Mouse (Mus musculus): ENCODE measurements around the gene Chn2. TPM values are rescaled to one million over a fixed set of nuclear protein-coding genes. Genes with fewer than 3 reads are reported as not detected.

Gene Chn2
- polyA plus RNA-seq, 1 experiment from 2014 or later, result 6.2 TPM

GRCm38 (mm10) chr6:54265384-54265783 lies 226.0 kb downstream of the Chn2 start:
- H3K9ac ChIP-seq (ENCODE audit: low read depth, low read length), result no peak overlapping the region
- no peak overlapping the region for H3K4me3 ChIP-seq (ENCODE audit: low read depth, low read length)
- no peaks in the 10 kb centered on the region for H3K9me3 ChIP-seq (replicated peaks; ENCODE audit: control insufficient read depth, low read length)
- H3K27ac ChIP-seq (ENCODE audit: low read depth, low read length), result no peak overlapping the region
- no peaks in the 10 kb centered on the region for H3K36me3 ChIP-seq (ENCODE audit: control insufficient read depth, insufficient read depth, low read length)
- H3K4me1 ChIP-seq (ENCODE audit: control insufficient read depth, insufficient read depth, low read length), result no peaks in the 10 kb centered on the region
- no peaks in the 10 kb centered on the region for H3K27me3 ChIP-seq (ENCODE audit: control insufficient read depth, insufficient read depth, low read length)
- ATAC-seq (replicated peaks; ENCODE audit: insufficient number of reproducible peaks, low FRiP score, low TSS enrichment), result no peak
- 88% methylated on average over 6 of the region's 6 CpGs for WGBS (ENCODE audit: insufficient replicate concordance)
- no peak overlapping the region for H3K4me2 ChIP-seq

- H3K27ac ChIP-seq (ENCODE audit: low read depth, low read length), result no peak overlapping the region
- ATAC-seq (replicated peaks; ENCODE audit: insufficient number of reproducible peaks, low FRiP score, low TSS enrichment), result no peak
- H3K27me3 ChIP-seq (ENCODE audit: control insufficient read depth, insufficient read depth, low read length), result no peaks in the 10 kb centered on the region
- no peak overlapping the region for H3K4me3 ChIP-seq (ENCODE audit: low read depth, low read length)
- H3K36me3 ChIP-seq (ENCODE audit: control insufficient read depth, insufficient read depth, low read length), result no peaks in the 10 kb centered on the region
- 61% methylated on average over 14 of the region's 14 CpGs for WGBS (ENCODE audit: insufficient replicate concordance)
- no peak overlapping the region for H3K4me2 ChIP-seq
- peaks cover 16% of the 10 kb centered on the region for H3K4me1 ChIP-seq (ENCODE audit: control insufficient read depth, insufficient read depth, low read length)
- H3K9me3 ChIP-seq (replicated peaks; ENCODE audit: control insufficient read depth, low read length), result no peaks in the 10 kb centered on the region
- no peak overlapping the region for H3K9ac ChIP-seq (ENCODE audit: low read depth, low read length)
These were observed 233.4 kb downstream of the Chn2 start for GRCm38 (mm10) chr6:54272556-54273378.

- H3K27ac ChIP-seq (ENCODE audit: low read depth, low read length), result no peak overlapping the region
- no peaks in the 10 kb centered on the region for H3K9me3 ChIP-seq (replicated peaks; ENCODE audit: control insufficient read depth, low read length)
- peaks cover 20% of the 10 kb centered on the region for H3K4me1 ChIP-seq (ENCODE audit: control insufficient read depth, insufficient read depth, low read length)
- no peaks in the 10 kb centered on the region for H3K27me3 ChIP-seq (ENCODE audit: control insufficient read depth, insufficient read depth, low read length)
- H3K4me2 ChIP-seq, result no peak overlapping the region
- H3K9ac ChIP-seq (ENCODE audit: low read depth, low read length), result no peak overlapping the region
- WGBS (ENCODE audit: insufficient replicate concordance), result 49% methylated on average over 6 of the region's 6 CpGs
- no peak for ATAC-seq (replicated peaks; ENCODE audit: insufficient number of reproducible peaks, low FRiP score, low TSS enrichment)
- no peaks in the 10 kb centered on the region for H3K36me3 ChIP-seq (ENCODE audit: control insufficient read depth, insufficient read depth, low read length)
- H3K4me3 ChIP-seq (ENCODE audit: low read depth, low read length), result no peak overlapping the region
These were observed 234.0 kb downstream of the Chn2 start for GRCm38 (mm10) chr6:54273379-54273730.

GRCm38 (mm10) chr6:54277234-54277633 lies 237.9 kb downstream of the Chn2 start:
- Histone ChIP-seq H3K9ac (ENCODE audit: low read depth, low read length) (no peak overlapping the region), H3K36me3 (ENCODE audit: control insufficient read depth, insufficient read depth, low read length) (no peaks in the 10 kb centered on the region), H3K9me3 (replicated peaks; ENCODE audit: control insufficient read depth, low read length) (no peaks in the 10 kb centered on the region), H3K4me2 (no peak overlapping the region), H3K27me3 (ENCODE audit: control insufficient read depth, insufficient read depth, low read length) (no peaks in the 10 kb centered on the region), H3K4me3 (ENCODE audit: low read depth, low read length) (no peak overlapping the region), H3K27ac (ENCODE audit: low read depth, low read length) (no peak overlapping the region), H3K4me1 (ENCODE audit: control insufficient read depth, insufficient read depth, low read length) (peaks cover 23% of the 10 kb centered on the region)
- ATAC-seq (replicated peaks; ENCODE audit: insufficient number of reproducible peaks, low FRiP score, low TSS enrichment), result no peak
- 75% methylated on average over 4 of the region's 4 CpGs for WGBS (ENCODE audit: insufficient replicate concordance)

- H3K27me3 ChIP-seq (ENCODE audit: control insufficient read depth, insufficient read depth, low read length), result no peaks in the 10 kb centered on the region
- peaks cover 19% of the 10 kb centered on the region for H3K4me1 ChIP-seq (ENCODE audit: control insufficient read depth, insufficient read depth, low read length)
- H3K36me3 ChIP-seq (ENCODE audit: control insufficient read depth, insufficient read depth, low read length), result no peaks in the 10 kb centered on the region
- H3K4me2 ChIP-seq, result no peak overlapping the region
- 0 out of 2 replicates have a peak overlapping the region, but pooled peaks have one; percentile 41 for H3K27ac ChIP-seq (ENCODE audit: low read depth, low read length)
- H3K9me3 ChIP-seq (replicated peaks; ENCODE audit: control insufficient read depth, low read length), result no peaks in the 10 kb centered on the region
- H3K9ac ChIP-seq (ENCODE audit: low read depth, low read length), result no peak overlapping the region
- WGBS (ENCODE audit: insufficient replicate concordance), result 69% methylated on average over 5 of the region's 5 CpGs
- H3K4me3 ChIP-seq (ENCODE audit: low read depth, low read length), result no peak overlapping the region
- no peak for ATAC-seq (replicated peaks; ENCODE audit: insufficient number of reproducible peaks, low FRiP score, low TSS enrichment)
These were observed 238.5 kb downstream of the Chn2 start for GRCm38 (mm10) chr6:54277828-54278227.

GRCm38 (mm10) chr6:54278613-54279012 lies 239.3 kb downstream of the Chn2 start:
- no peaks in the 10 kb centered on the region for H3K36me3 ChIP-seq (ENCODE audit: control insufficient read depth, insufficient read depth, low read length)
- H3K9me3 ChIP-seq (replicated peaks; ENCODE audit: control insufficient read depth, low read length), result no peaks in the 10 kb centered on the region
- no peak for ATAC-seq (replicated peaks; ENCODE audit: insufficient number of reproducible peaks, low FRiP score, low TSS enrichment)
- no peak overlapping the region for H3K4me2 ChIP-seq
- H3K27me3 ChIP-seq (ENCODE audit: control insufficient read depth, insufficient read depth, low read length), result no peaks in the 10 kb centered on the region
- peak overlapping the region; percentile 24; the same call in 1 of the 2 replicates for H3K27ac ChIP-seq (ENCODE audit: low read depth, low read length)
- 59% methylated on average over 2 of the region's 2 CpGs for WGBS (ENCODE audit: insufficient replicate concordance)
- H3K4me1 ChIP-seq (ENCODE audit: control insufficient read depth, insufficient read depth, low read length), result peaks cover 11% of the 10 kb centered on the region
- H3K9ac ChIP-seq (ENCODE audit: low read depth, low read length), result no peak overlapping the region
- H3K4me3 ChIP-seq (ENCODE audit: low read depth, low read length), result no peak overlapping the region

- peak overlapping the region; percentile 23; the same call in 1 of the 2 replicates for H3K27ac ChIP-seq (ENCODE audit: low read depth, low read length)
- no peak overlapping the region for H3K4me3 ChIP-seq (ENCODE audit: low read depth, low read length)
- 35% methylated on average over 11 of the region's 11 CpGs for WGBS (ENCODE audit: insufficient replicate concordance)
- no peaks in the 10 kb centered on the region for H3K27me3 ChIP-seq (ENCODE audit: control insufficient read depth, insufficient read depth, low read length)
- H3K4me2 ChIP-seq, result no peak overlapping the region
- H3K9me3 ChIP-seq (replicated peaks; ENCODE audit: control insufficient read depth, low read length), result no peaks in the 10 kb centered on the region
- peaks cover 10% of the 10 kb centered on the region for H3K4me1 ChIP-seq (ENCODE audit: control insufficient read depth, insufficient read depth, low read length)
- H3K36me3 ChIP-seq (ENCODE audit: control insufficient read depth, insufficient read depth, low read length), result no peaks in the 10 kb centered on the region
- H3K9ac ChIP-seq (ENCODE audit: low read depth, low read length), result no peak overlapping the region
- ATAC-seq (replicated peaks; ENCODE audit: insufficient number of reproducible peaks, low FRiP score, low TSS enrichment), result no peak
These were observed 240.0 kb downstream of the Chn2 start for GRCm38 (mm10) chr6:54279391-54279790.

- Histone ChIP-seq H3K36me3 (ENCODE audit: control insufficient read depth, insufficient read depth, low read length) (no peaks in the 10 kb centered on the region), H3K4me2 (no peak overlapping the region), H3K9me3 (replicated peaks; ENCODE audit: control insufficient read depth, low read length) (no peaks in the 10 kb centered on the region), H3K27me3 (ENCODE audit: control insufficient read depth, insufficient read depth, low read length) (no peaks in the 10 kb centered on the region), H3K4me3 (ENCODE audit: low read depth, low read length) (no peak overlapping the region), H3K27ac (ENCODE audit: low read depth, low read length) (no peak overlapping the region; the same call in 1 of the 2 replicates), H3K4me1 (ENCODE audit: control insufficient read depth, insufficient read depth, low read length) (peaks cover 10% of the 10 kb centered on the region), H3K9ac (ENCODE audit: low read depth, low read length) (no peak overlapping the region)
- 79% methylated on average over 6 of the region's 6 CpGs for WGBS (ENCODE audit: insufficient replicate concordance)
- ATAC-seq (replicated peaks; ENCODE audit: insufficient number of reproducible peaks, low FRiP score, low TSS enrichment), result no peak
These were observed 240.9 kb downstream of the Chn2 start for GRCm38 (mm10) chr6:54280248-54280647.

- no peak overlapping the region for H3K4me3 ChIP-seq (ENCODE audit: low read depth, low read length)
- no peak overlapping the region for H3K9ac ChIP-seq (ENCODE audit: low read depth, low read length)
- H3K36me3 ChIP-seq (ENCODE audit: control insufficient read depth, insufficient read depth, low read length), result no peaks in the 10 kb centered on the region
- H3K27ac ChIP-seq (ENCODE audit: low read depth, low read length), result no peak overlapping the region
- WGBS (ENCODE audit: insufficient replicate concordance), result 41% methylated on average over 1 of the region's 1 CpGs
- no peaks in the 10 kb centered on the region for H3K27me3 ChIP-seq (ENCODE audit: control insufficient read depth, insufficient read depth, low read length)
- no peaks in the 10 kb centered on the region for H3K9me3 ChIP-seq (replicated peaks; ENCODE audit: control insufficient read depth, low read length)
- no peak overlapping the region for H3K4me2 ChIP-seq
- no peak for ATAC-seq (replicated peaks; ENCODE audit: insufficient number of reproducible peaks, low FRiP score, low TSS enrichment)
- H3K4me1 ChIP-seq (ENCODE audit: control insufficient read depth, insufficient read depth, low read length), result peaks cover 4% of the 10 kb centered on the region; the same call in 1 of the 2 replicates
These were observed 243.9 kb downstream of the Chn2 start for GRCm38 (mm10) chr6:54283299-54283698.

Data from heart, embryonic 11.5 days (tissue).